Mouse (Mus musculus): ENCODE results near the gene Mettl24. TPM values are rescaled to one million over a fixed set of nuclear protein-coding genes. Genes with fewer than 3 reads are reported as not detected.
A peak's percentile ranks its signal among the peaks of the same experiment; 100 is the strongest.

Mettl24 gene
- polyA plus RNA-seq (2014; fragmentation: Nextera tagmentation; extraction: Ambion mirVana) = 0.97 and 1.2 TPM in 2 replicates

- Histone ChIP-seq H3K9me3 (ENCODE audit: control insufficient read depth, low read length) (no peaks in the 10 kb centered on the region), H3K36me3 (ENCODE audit: control insufficient read depth, insufficient read depth, low read length) (no peaks in the 10 kb centered on the region), H3K9ac (ENCODE audit: low read depth, low read length) (peak within 1 kb of the TSS; percentile 70), H3K27ac (ENCODE audit: low read depth, low read length) (no peak within 1 kb of the TSS), H3K4me3 (ENCODE audit: low read depth, low read length) (peak within 1 kb of the TSS; percentile 55), H3K27me3 (ENCODE audit: control insufficient read depth, insufficient read depth, low read length) (no peaks in the 10 kb centered on the region), H3K4me2 (replicated peaks; ENCODE audit: low read depth, low read length) (peak within 1 kb of the TSS; percentile 99), H3K4me1 (replicated peaks; ENCODE audit: control insufficient read depth, insufficient read depth, low read length) (no peaks in the 10 kb centered on the region)
- ATAC-seq (ENCODE audit: low FRiP score) = peak; percentile 86
- peak; percentile 75 for DNase-seq (ENCODE audit: low spot score)
- WGBS = 0% methylated on average over 34 of the region's 50 CpGs
These were observed at the start of gene Mettl24 for GRCm38 (mm10) chr10:40683092-40683867. Gene Mettl24, plus strand, starts transcription at chr10:40683282.

GRCm38 (mm10) chr10:40637331-40637730 lies 45.8 kb upstream of the Mettl24 start:
- no peak for DNase-seq (ENCODE audit: low spot score)
- 48% methylated on average over 10 of the region's 10 CpGs for WGBS

GRCm38 (mm10) chr10:40638276-40638675 lies 44.8 kb upstream of the Mettl24 start:
- DNase-seq (ENCODE audit: low spot score) (peak; percentile 22), ATAC-seq (ENCODE audit: low FRiP score) (no peak)
- no peak overlapping the region for H3K4me3 ChIP-seq (ENCODE audit: low read depth, low read length)
- H3K27ac ChIP-seq (ENCODE audit: low read depth, low read length) = no peak overlapping the region
- 48% methylated on average over 7 of the region's 7 CpGs for WGBS
- no peak overlapping the region for H3K9ac ChIP-seq (ENCODE audit: low read depth, low read length)
- no peaks in the 10 kb centered on the region for H3K36me3 ChIP-seq (ENCODE audit: control insufficient read depth, insufficient read depth, low read length)
- H3K27me3 ChIP-seq (ENCODE audit: control insufficient read depth, insufficient read depth, low read length) = no peaks in the 10 kb centered on the region
- H3K9me3 ChIP-seq (ENCODE audit: control insufficient read depth, low read length) = no peaks in the 10 kb centered on the region
- H3K4me1 ChIP-seq (replicated peaks; ENCODE audit: control insufficient read depth, insufficient read depth, low read length) = peaks cover 2% of the 10 kb centered on the region; the same call in 1 of the 2 replicates
- H3K4me2 ChIP-seq (replicated peaks; ENCODE audit: low read depth, low read length) = no peak overlapping the region

More at GRCm38 (mm10) chr10:40637331-40637730, 45.8 kb upstream of the Mettl24 start:
- no peak overlapping the region for H3K27ac ChIP-seq (ENCODE audit: low read depth, low read length)
- no peaks in the 10 kb centered on the region for H3K9me3 ChIP-seq (ENCODE audit: control insufficient read depth, low read length)
- no peak overlapping the region for H3K9ac ChIP-seq (ENCODE audit: low read depth, low read length)
- ATAC-seq (ENCODE audit: low FRiP score) = no peak
- H3K4me2 ChIP-seq (replicated peaks; ENCODE audit: low read depth, low read length) = no peak overlapping the region
- H3K4me1 ChIP-seq (replicated peaks; ENCODE audit: control insufficient read depth, insufficient read depth, low read length) = peaks cover 2% of the 10 kb centered on the region; the same call in 1 of the 2 replicates
- H3K4me3 ChIP-seq (ENCODE audit: low read depth, low read length) = no peak overlapping the region
- no peaks in the 10 kb centered on the region for H3K36me3 ChIP-seq (ENCODE audit: control insufficient read depth, insufficient read depth, low read length)
- H3K27me3 ChIP-seq (ENCODE audit: control insufficient read depth, insufficient read depth, low read length) = no peaks in the 10 kb centered on the region

GRCm38 (mm10) chr10:40638823-40639819 lies 44.0 kb upstream of the Mettl24 start:
- Histone ChIP-seq H3K27me3 (ENCODE audit: control insufficient read depth, insufficient read depth, low read length) (no peaks in the 10 kb centered on the region), H3K4me3 (ENCODE audit: low read depth, low read length) (no peak overlapping the region), H3K9me3 (ENCODE audit: control insufficient read depth, low read length) (no peaks in the 10 kb centered on the region), H3K4me2 (replicated peaks; ENCODE audit: low read depth, low read length) (no peak overlapping the region), H3K27ac (ENCODE audit: low read depth, low read length) (no peak overlapping the region), H3K36me3 (ENCODE audit: control insufficient read depth, insufficient read depth, low read length) (no peaks in the 10 kb centered on the region), H3K9ac (ENCODE audit: low read depth, low read length) (no peak overlapping the region), H3K4me1 (replicated peaks; ENCODE audit: control insufficient read depth, insufficient read depth, low read length) (peaks cover 2% of the 10 kb centered on the region; the same call in 1 of the 2 replicates)
- WGBS = 49% methylated on average over 26 of the region's 26 CpGs
- peak; percentile 57; the same call in 1 of the 2 replicates for ATAC-seq (ENCODE audit: low FRiP score)
- peak; percentile 40 for DNase-seq (ENCODE audit: low spot score)

GRCm38 (mm10) chr10:40640406-40640805 lies 42.7 kb upstream of the Mettl24 start:
- peaks cover 2% of the 10 kb centered on the region; the same call in 1 of the 2 replicates for H3K4me1 ChIP-seq (replicated peaks; ENCODE audit: control insufficient read depth, insufficient read depth, low read length)
- H3K27ac ChIP-seq (ENCODE audit: low read depth, low read length) = no peak overlapping the region
- no peak overlapping the region for H3K4me2 ChIP-seq (replicated peaks; ENCODE audit: low read depth, low read length)
- H3K4me3 ChIP-seq (ENCODE audit: low read depth, low read length) = no peak overlapping the region
- no peak for DNase-seq (ENCODE audit: low spot score)
- H3K27me3 ChIP-seq (ENCODE audit: control insufficient read depth, insufficient read depth, low read length) = no peaks in the 10 kb centered on the region
- 88% methylated on average over 4 of the region's 4 CpGs for WGBS
- no peaks in the 10 kb centered on the region for H3K36me3 ChIP-seq (ENCODE audit: control insufficient read depth, insufficient read depth, low read length)
- H3K9ac ChIP-seq (ENCODE audit: low read depth, low read length) = no peak overlapping the region
- H3K9me3 ChIP-seq (ENCODE audit: control insufficient read depth, low read length) = no peaks in the 10 kb centered on the region
- no peak for ATAC-seq (ENCODE audit: low FRiP score)

GRCm38 (mm10) chr10:40641901-40642300 lies 41.2 kb upstream of the Mettl24 start:
- H3K36me3 ChIP-seq (ENCODE audit: control insufficient read depth, insufficient read depth, low read length) = no peaks in the 10 kb centered on the region
- no peaks in the 10 kb centered on the region for H3K9me3 ChIP-seq (ENCODE audit: control insufficient read depth, low read length)
- no peak overlapping the region for H3K4me3 ChIP-seq (ENCODE audit: low read depth, low read length)
- no peaks in the 10 kb centered on the region for H3K27me3 ChIP-seq (ENCODE audit: control insufficient read depth, insufficient read depth, low read length)
- H3K4me2 ChIP-seq (replicated peaks; ENCODE audit: low read depth, low read length) = no peak overlapping the region
- H3K4me1 ChIP-seq (replicated peaks; ENCODE audit: control insufficient read depth, insufficient read depth, low read length) = peaks cover 2% of the 10 kb centered on the region; the same call in 1 of the 2 replicates
- ATAC-seq (ENCODE audit: low FRiP score) = no peak
- no peak for DNase-seq (ENCODE audit: low spot score)
- no peak overlapping the region for H3K9ac ChIP-seq (ENCODE audit: low read depth, low read length)
- H3K27ac ChIP-seq (ENCODE audit: low read depth, low read length) = no peak overlapping the region
- 91% methylated on average over 7 of the region's 7 CpGs for WGBS

- H3K4me1 ChIP-seq (replicated peaks; ENCODE audit: control insufficient read depth, insufficient read depth, low read length) = peaks cover 2% of the 10 kb centered on the region; the same call in 1 of the 2 replicates
- H3K9ac ChIP-seq (ENCODE audit: low read depth, low read length) = no peak overlapping the region
- H3K36me3 ChIP-seq (ENCODE audit: control insufficient read depth, insufficient read depth, low read length) = no peaks in the 10 kb centered on the region
- DNase-seq (ENCODE audit: low spot score) = no peak
- 84% methylated on average over 5 of the region's 5 CpGs for WGBS
- H3K4me2 ChIP-seq (replicated peaks; ENCODE audit: low read depth, low read length) = no peak overlapping the region
- no peaks in the 10 kb centered on the region for H3K27me3 ChIP-seq (ENCODE audit: control insufficient read depth, insufficient read depth, low read length)
- no peak for ATAC-seq (ENCODE audit: low FRiP score)
- no peaks in the 10 kb centered on the region for H3K9me3 ChIP-seq (ENCODE audit: control insufficient read depth, low read length)
- H3K27ac ChIP-seq (ENCODE audit: low read depth, low read length) = no peak overlapping the region
- no peak overlapping the region for H3K4me3 ChIP-seq (ENCODE audit: low read depth, low read length)
These were observed 40.0 kb upstream of the Mettl24 start for GRCm38 (mm10) chr10:40643126-40643525.

GRCm38 (mm10) chr10:40644456-40644855 lies 38.6 kb upstream of the Mettl24 start:
- H3K9ac ChIP-seq (ENCODE audit: low read depth, low read length) = no peak overlapping the region
- H3K9me3 ChIP-seq (ENCODE audit: control insufficient read depth, low read length) = no peaks in the 10 kb centered on the region
- H3K4me2 ChIP-seq (replicated peaks; ENCODE audit: low read depth, low read length) = no peak overlapping the region
- DNase-seq (ENCODE audit: low spot score) = no peak
- no peak overlapping the region for H3K27ac ChIP-seq (ENCODE audit: low read depth, low read length)
- H3K36me3 ChIP-seq (ENCODE audit: control insufficient read depth, insufficient read depth, low read length) = no peaks in the 10 kb centered on the region
- 75% methylated on average over 9 of the region's 9 CpGs for WGBS
- H3K4me3 ChIP-seq (ENCODE audit: low read depth, low read length) = no peak overlapping the region
- H3K4me1 ChIP-seq (replicated peaks; ENCODE audit: control insufficient read depth, insufficient read depth, low read length) = no peaks in the 10 kb centered on the region
- no peak for ATAC-seq (ENCODE audit: low FRiP score)
- H3K27me3 ChIP-seq (ENCODE audit: control insufficient read depth, insufficient read depth, low read length) = no peaks in the 10 kb centered on the region

Measured in hindbrain, embryonic 11.5 days (tissue).